Mouse (Mus musculus) spleen, adult 2 months (tissue): ENCODE data around the gene Olfr453. TPM values are rescaled to one million over a fixed set of nuclear protein-coding genes. Genes with fewer than 3 reads are reported as not detected.

Source experiments
- DNase-seq, 2 experiments: peaks; one replicate each; pipeline versions ENCODE4 v3.0.0 to v3.0.0-alpha.2; 2012 to 2021; ENCODE audit warnings: low spot score in 2 of 2, low read depth in 1 of 2
- H3K27ac ChIP-seq: fragments of 200-500 bp; 2 replicates; pipeline ENCODE4 v1.5.1; 2012; ENCODE audit warnings: low read length, inconsistent platforms; ENCODE audit not compliant: insufficient read depth
- H3K27me3 ChIP-seq: fragments of 200-500 bp; 2 replicates; pipeline ENCODE4 v1.6.1; 2012; ENCODE audit warnings: mild to moderate bottlenecking, moderate library complexity, low read length, inconsistent platforms; ENCODE audit not compliant: control insufficient read depth, insufficient read depth
- H3K36me3 ChIP-seq: fragments of 200-500 bp; 2 replicates; pipeline ENCODE4 v1.6.1; 2012; ENCODE audit warnings: mild to moderate bottlenecking, low read length, inconsistent platforms; ENCODE audit not compliant: control insufficient read depth, insufficient read depth
- H3K4me1 ChIP-seq: fragments of 200-500 bp; 2 replicates; pipeline ENCODE4 v1.6.1; 2011; ENCODE audit warnings: inconsistent platforms; ENCODE audit not compliant: control insufficient read depth, insufficient read depth, insufficient read length
- H3K4me3 ChIP-seq: fragments of 200-500 bp; 2 replicates; pipeline ENCODE4 v1.5.1; 2011; ENCODE audit warnings: mild to moderate bottlenecking, inconsistent platforms; ENCODE audit not compliant: insufficient read depth, insufficient read length; ENCODE audit errors: extremely low read depth
- CTCF ChIP-seq: fragments of 200-500 bp; IDR thresholded peaks from 2 replicates; pipeline ENCODE4 v1.5.1; 2011; ENCODE audit warnings: mild to moderate bottlenecking, inconsistent platforms; ENCODE audit not compliant: insufficient read depth, insufficient read length, insufficient replicate concordance; ENCODE audit errors: extremely low read depth
- POLR2A ChIP-seq: fragments of 200-500 bp; IDR thresholded peaks from 2 replicates; pipeline ENCODE4 v1.6.1; 2011; ENCODE audit warnings: low read depth, low read length, inconsistent platforms
- WGBS: fragments of 180-500 bp; shearing (Covaris S2); methylation state at CpG from one replicate; pipeline ENCODE4 v1.1.7; 2018; 5-methylcytosine and 5-hydroxymethylcytosine counted together
- polyA plus RNA-seq: library from polyadenylated mRNA; depleted of rRNA; stranded (reverse); fragments of >200 nt; gene quantifications from 2 replicates; pipeline ENCODE4 v1.2.3, GENCODE M21; 2012; rRNA removed

The Olfr453 gene
- not detected in 2 replicates for polyA plus RNA-seq

- Histone ChIP-seq H3K27ac (no peak within 1 kb of the TSS), H3K4me3 (no peak within 1 kb of the TSS), H3K36me3 (no peaks in the 10 kb centered on the region), H3K27me3 (no peaks in the 10 kb centered on the region), H3K4me1 (no peaks in the 10 kb centered on the region)
- TF ChIP-seq CTCF (no peak), POLR2A (no peak)
- DNase-seq: no peak
- WGBS: 90% methylated on average over 1 of the region's 1 CpGs
Observed at GRCm38 (mm10) chr6:42739071-42739470, at the start of gene Olfr453. Gene Olfr453, plus strand, starts transcription at chr6:42739371.

GRCm38 (mm10) chr6:42689761-42690160 is 49.4 kb upstream of the Olfr453 start:
- no peaks in the 10 kb centered on the region for H3K4me1 ChIP-seq
- no peak for DNase-seq
- H3K27ac ChIP-seq: no peak overlapping the region
- no peak for TF ChIP-seq CTCF
- no peak for TF ChIP-seq POLR2A
- H3K4me3 ChIP-seq: no peak overlapping the region
- H3K36me3 ChIP-seq: no peaks in the 10 kb centered on the region
- H3K27me3 ChIP-seq: no peaks in the 10 kb centered on the region

GRCm38 (mm10) chr6:42692154-42692516 is 47.0 kb upstream of the Olfr453 start:
- TF ChIP-seq POLR2A (no peak), CTCF (no peak)
- DNase-seq: no peak

GRCm38 (mm10) chr6:42692517-42693190 is 46.5 kb upstream of the Olfr453 start:
- Histone ChIP-seq H3K36me3 (no peaks in the 10 kb centered on the region), H3K27ac (peak overlapping the region; percentile 52; the same call in 1 of the 2 replicates), H3K4me3 (peak overlapping the region; percentile 48), H3K4me1 (no peaks in the 10 kb centered on the region), H3K27me3 (no peaks in the 10 kb centered on the region)
- WGBS: 4% methylated on average over 32 of the region's 32 CpGs
- DNase-seq: no peak
- no peak for TF ChIP-seq CTCF

More at GRCm38 (mm10) chr6:42692154-42692516, 47.0 kb upstream of the Olfr453 start:
- Histone ChIP-seq H3K27me3 (no peaks in the 10 kb centered on the region), H3K36me3 (no peaks in the 10 kb centered on the region), H3K27ac (peak overlapping the region; percentile 52; the same call in 1 of the 2 replicates), H3K4me3 (peak overlapping the region; percentile 48; the same call in 1 of the 2 replicates), H3K4me1 (no peaks in the 10 kb centered on the region)
- 15% methylated on average over 10 of the region's 10 CpGs for WGBS

- whole genome bisulfite sequencing: 31% methylated on average over 28 of the region's 28 CpGs
- Histone ChIP-seq H3K27ac (no peak within 1 kb of the TSS), H3K4me1 (no peaks in the 10 kb centered on the region)
Observed at GRCm38 (mm10) chr6:42709291-42710211, 29.6 kb upstream of the Olfr453 start, which contains the start of gene Tcaf1. Gene Tcaf1, minus strand, starts transcription at chr6:42710088.

GRCm38 (mm10) chr6:42714668-42715067 is 24.5 kb upstream of the Olfr453 start:
- no peak overlapping the region for H3K27ac ChIP-seq
- DNase-seq: no peak
- H3K36me3 ChIP-seq: no peaks in the 10 kb centered on the region
- TF ChIP-seq CTCF (no peak), POLR2A (no peak)
- H3K4me3 ChIP-seq: no peak overlapping the region
- 78% methylated on average over 8 of the region's 8 CpGs for WGBS
- H3K27me3 ChIP-seq: no peaks in the 10 kb centered on the region
- no peaks in the 10 kb centered on the region for H3K4me1 ChIP-seq

More at GRCm38 (mm10) chr6:42709291-42710211, 29.6 kb upstream of the Olfr453 start, which contains the start of gene Tcaf1:
- Histone ChIP-seq H3K27me3 (no peaks in the 10 kb centered on the region), H3K36me3 (no peaks in the 10 kb centered on the region), H3K4me3 (peak within 1 kb of the TSS; percentile 47)
- no peak for TF ChIP-seq POLR2A
- TF ChIP-seq CTCF: no peak
- DNase-seq: peak in 1 of 2 experiments; percentile 3
